Mouse (Mus musculus): ENCODE measurements around the gene Casp3. TPM values are rescaled to one million over a fixed set of nuclear protein-coding genes. Genes with fewer than 3 reads are reported as not detected.

Casp3 gene
- polyA plus RNA-seq, 1 experiment from 2014 or later, result 139 TPM

DNA sequence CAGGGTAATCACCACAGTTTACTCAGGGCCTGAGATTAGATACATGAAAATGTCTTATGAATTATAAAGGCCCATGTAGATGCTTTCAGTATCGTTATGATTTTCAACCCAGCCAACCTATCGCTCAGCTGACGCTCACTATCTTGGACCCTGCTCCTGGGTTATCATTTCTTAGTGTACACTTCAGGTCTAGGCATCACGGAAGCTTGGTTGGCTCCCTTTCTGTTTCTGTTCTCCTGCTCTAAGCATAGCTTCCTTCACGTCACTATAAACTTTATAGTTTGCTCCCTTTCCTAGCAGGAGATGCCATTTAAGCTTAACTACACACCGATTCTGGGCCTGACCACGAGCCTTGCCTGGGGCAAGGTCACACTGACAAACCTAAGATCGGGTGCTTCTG lies 5.5 kb upstream of the Casp3 start:
- 87% methylated on average over 8 of the region's 8 CpGs for WGBS
- no peak for ATAC-seq (ENCODE audit: insufficient number of reproducible peaks, insufficient read depth, low FRiP score, low TSS enrichment)
- peaks cover 10% of the 10 kb centered on the region; the same call in 1 of the 2 replicates for H3K4me1 ChIP-seq
- H3K27me3 ChIP-seq, result no peaks in the 10 kb centered on the region
- no peak overlapping the region for H3K4me2 ChIP-seq (replicated peaks)
- no peaks in the 10 kb centered on the region for H3K9me3 ChIP-seq
- H3K27ac ChIP-seq, result no peak overlapping the region
- no peak overlapping the region for H3K9ac ChIP-seq
- H3K36me3 ChIP-seq, result 0 out of 2 replicates have a peak, but pooled peaks cover 7% of the 10 kb centered on the region
- no peak overlapping the region for H3K4me3 ChIP-seq

GRCm38 (mm10) chr8:46612913-46613312 lies 4.2 kb upstream of the Casp3 start:
- 0 out of 2 replicates have a peak, but pooled peaks cover 3% of the 10 kb centered on the region for H3K36me3 ChIP-seq
- peak overlapping the region; percentile 78; the same call in 1 of the 2 replicates for H3K27ac ChIP-seq
- no peak overlapping the region for H3K4me3 ChIP-seq
- 0 out of 2 replicates have a peak, but pooled peaks have one; percentile 25 for ATAC-seq (ENCODE audit: insufficient number of reproducible peaks, insufficient read depth, low FRiP score, low TSS enrichment)
- 32% methylated on average over 4 of the region's 4 CpGs for WGBS
- no peaks in the 10 kb centered on the region for H3K9me3 ChIP-seq
- H3K4me2 ChIP-seq (replicated peaks), result 0 out of 2 replicates have a peak overlapping the region, but pooled peaks have one; percentile 9
- peaks cover 10% of the 10 kb centered on the region; the same call in 1 of the 2 replicates for H3K4me1 ChIP-seq
- H3K27me3 ChIP-seq, result no peaks in the 10 kb centered on the region
- H3K9ac ChIP-seq, result no peak overlapping the region

GRCm38 (mm10) chr8:46613377-46613776 lies 3.7 kb upstream of the Casp3 start:
- Histone ChIP-seq H3K9ac (no peak overlapping the region), H3K4me3 (no peak overlapping the region), H3K4me2 (replicated peaks) (0 out of 2 replicates have a peak overlapping the region, but pooled peaks have one; percentile 9), H3K4me1 (peaks cover 10% of the 10 kb centered on the region; the same call in 1 of the 2 replicates), H3K36me3 (0 out of 2 replicates have a peak, but pooled peaks cover 3% of the 10 kb centered on the region), H3K27ac (peak overlapping the region; percentile 78), H3K27me3 (no peaks in the 10 kb centered on the region), H3K9me3 (no peaks in the 10 kb centered on the region)
- WGBS, result 9% methylated on average over 4 of the region's 4 CpGs
- 0 out of 2 replicates have a peak, but pooled peaks have one; percentile 22 for ATAC-seq (ENCODE audit: insufficient number of reproducible peaks, insufficient read depth, low FRiP score, low TSS enrichment)

GRCm38 (mm10) chr8:46615936-46616335 lies 1.2 kb upstream of the Casp3 start:
- ATAC-seq (ENCODE audit: insufficient number of reproducible peaks, insufficient read depth, low FRiP score, low TSS enrichment), result no peak
- Histone ChIP-seq H3K4me1 (peaks cover 21% of the 10 kb centered on the region), H3K9me3 (no peaks in the 10 kb centered on the region), H3K27ac (no peak overlapping the region), H3K9ac (no peak overlapping the region), H3K27me3 (no peaks in the 10 kb centered on the region), H3K4me3 (no peak overlapping the region), H3K4me2 (replicated peaks) (peak overlapping the region; percentile 39; the same call in 1 of the 2 replicates), H3K36me3 (no peaks in the 10 kb centered on the region)
- 81% methylated on average over 8 of the region's 8 CpGs for WGBS

- H3K27ac ChIP-seq, result peak overlapping the region; percentile 94
- H3K9ac ChIP-seq, result peak overlapping the region; percentile 94
- peak; percentile 59 for ATAC-seq (ENCODE audit: insufficient number of reproducible peaks, insufficient read depth, low FRiP score, low TSS enrichment)
- H3K4me2 ChIP-seq (replicated peaks), result peak overlapping the region; percentile 93
- H3K9me3 ChIP-seq, result no peaks in the 10 kb centered on the region
- peak overlapping the region; percentile 85 for H3K4me3 ChIP-seq
- under 1% methylated on average over 38 of the region's 38 CpGs for WGBS
- no peaks in the 10 kb centered on the region for H3K36me3 ChIP-seq
- no peaks in the 10 kb centered on the region for H3K27me3 ChIP-seq
- H3K4me1 ChIP-seq, result peaks cover 19% of the 10 kb centered on the region
Observed at GRCm38 (mm10) chr8:46617690-46618620, 864 bp downstream of the Casp3 start.

- H3K4me2 ChIP-seq (replicated peaks), result peak overlapping the region; percentile 93
- H3K9ac ChIP-seq, result peak overlapping the region; percentile 94
- peaks cover 12% of the 10 kb centered on the region for H3K4me1 ChIP-seq
- ATAC-seq (ENCODE audit: insufficient number of reproducible peaks, insufficient read depth, low FRiP score, low TSS enrichment), result no peak
- no peaks in the 10 kb centered on the region for H3K36me3 ChIP-seq
- peak overlapping the region; percentile 85 for H3K4me3 ChIP-seq
- 4% methylated on average over 10 of the region's 10 CpGs for WGBS
- no peaks in the 10 kb centered on the region for H3K9me3 ChIP-seq
- no peak overlapping the region for H3K27ac ChIP-seq
- H3K27me3 ChIP-seq, result no peaks in the 10 kb centered on the region
Observed at GRCm38 (mm10) chr8:46618639-46619320, 1.7 kb downstream of the Casp3 start.

DNA sequence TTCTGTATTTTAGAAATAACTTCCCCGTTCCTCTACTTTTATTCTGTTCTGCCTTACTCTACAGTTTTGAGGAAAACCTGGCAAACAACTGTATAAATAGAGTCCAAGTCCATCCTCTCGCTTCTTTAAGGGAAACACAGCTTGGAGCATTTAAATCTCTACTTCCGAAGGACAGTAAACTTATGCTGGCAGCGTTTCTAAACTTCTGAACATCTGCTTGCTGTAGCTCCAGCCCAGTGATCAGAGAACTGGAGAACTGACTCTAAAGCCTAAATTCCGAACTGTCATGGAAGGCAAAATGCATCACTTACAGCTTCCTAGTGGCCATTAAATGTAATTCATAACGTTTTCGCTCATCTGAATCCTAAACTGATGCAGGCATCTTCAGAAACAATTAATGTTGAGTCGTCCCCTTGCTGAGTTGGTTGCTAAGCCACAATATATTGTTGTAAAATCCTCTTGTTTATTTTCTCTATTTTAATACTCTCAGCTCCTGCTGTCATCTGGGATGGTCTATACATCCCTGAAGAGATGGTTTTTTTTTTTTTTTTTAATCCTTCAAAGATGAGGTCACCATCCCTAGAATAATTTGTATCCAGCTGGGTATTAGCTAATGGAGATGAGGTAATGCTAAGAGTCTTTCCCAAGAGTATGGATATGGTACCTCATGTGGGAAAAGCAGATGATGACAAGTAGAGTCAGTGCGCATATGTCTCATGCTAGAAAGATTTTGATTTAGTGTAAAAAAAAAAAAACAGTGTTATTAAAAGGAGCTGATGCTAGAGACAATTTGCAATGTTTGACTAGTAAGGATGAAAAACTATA lies 5.6 kb downstream of the Casp3 start:
- Histone ChIP-seq H3K4me1 (peaks cover 17% of the 10 kb centered on the region), H3K36me3 (no peaks in the 10 kb centered on the region), H3K4me3 (no peak overlapping the region), H3K27me3 (no peaks in the 10 kb centered on the region), H3K9ac (no peak overlapping the region), H3K9me3 (no peaks in the 10 kb centered on the region), H3K27ac (no peak overlapping the region), H3K4me2 (replicated peaks) (no peak overlapping the region)
- WGBS, result 74% methylated on average over 9 of the region's 9 CpGs
- ATAC-seq (ENCODE audit: insufficient number of reproducible peaks, insufficient read depth, low FRiP score, low TSS enrichment), result no peak

- Histone ChIP-seq H3K9me3 (no peaks in the 10 kb centered on the region), H3K27me3 (no peaks in the 10 kb centered on the region), H3K27ac (no peak overlapping the region), H3K9ac (no peak overlapping the region), H3K36me3 (peaks cover 4% of the 10 kb centered on the region; the same call in 1 of the 2 replicates), H3K4me2 (replicated peaks) (no peak overlapping the region), H3K4me1 (peaks cover 6% of the 10 kb centered on the region; the same call in 1 of the 2 replicates), H3K4me3 (no peak overlapping the region)
- no peak for ATAC-seq (ENCODE audit: insufficient number of reproducible peaks, insufficient read depth, low FRiP score, low TSS enrichment)
- 50% methylated on average over 1 of the region's 1 CpGs for WGBS
Observed at GRCm38 (mm10) chr8:46625166-46625565, 8.1 kb downstream of the Casp3 start.

- H3K4me2 ChIP-seq (replicated peaks), result no peak overlapping the region
- no peaks in the 10 kb centered on the region for H3K27me3 ChIP-seq
- no peak overlapping the region for H3K4me3 ChIP-seq
- 95% methylated on average over 5 of the region's 5 CpGs for WGBS
- H3K4me1 ChIP-seq, result peaks cover 6% of the 10 kb centered on the region; the same call in 1 of the 2 replicates
- H3K9ac ChIP-seq, result no peak overlapping the region
- no peaks in the 10 kb centered on the region for H3K9me3 ChIP-seq
- H3K36me3 ChIP-seq, result peaks cover 10% of the 10 kb centered on the region; the same call in 1 of the 2 replicates
- H3K27ac ChIP-seq, result no peak overlapping the region
- no peak for ATAC-seq (ENCODE audit: insufficient number of reproducible peaks, insufficient read depth, low FRiP score, low TSS enrichment)
Observed at GRCm38 (mm10) chr8:46626642-46627041, 9.6 kb downstream of the Casp3 start.

DNA sequence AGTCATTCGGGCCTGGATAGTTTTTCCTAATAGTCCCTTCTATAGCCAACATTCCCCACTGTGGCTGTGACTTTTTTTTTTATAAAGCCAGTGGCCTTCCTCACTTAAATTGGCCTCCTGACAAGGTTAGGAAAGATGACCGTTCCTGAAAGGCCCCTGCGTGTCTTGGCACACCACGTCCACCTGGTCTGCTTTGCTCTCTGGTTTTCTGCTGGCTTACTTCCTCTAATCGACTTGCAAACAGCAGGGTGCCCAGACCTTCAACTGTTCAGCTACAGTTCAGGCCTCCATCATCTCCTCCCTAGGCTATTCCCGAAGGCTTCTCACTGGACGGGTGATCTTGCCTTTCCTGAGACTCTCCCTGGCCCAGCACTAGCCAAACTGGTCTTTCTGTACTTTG lies 10.8 kb downstream of the Casp3 start:
- Histone ChIP-seq H3K4me1 (peaks cover 6% of the 10 kb centered on the region; the same call in 1 of the 2 replicates), H3K27me3 (no peaks in the 10 kb centered on the region), H3K9me3 (no peaks in the 10 kb centered on the region), H3K4me3 (no peak overlapping the region), H3K27ac (no peak overlapping the region), H3K9ac (no peak overlapping the region), H3K4me2 (replicated peaks) (no peak overlapping the region), H3K36me3 (peaks cover 16% of the 10 kb centered on the region)
- ATAC-seq (ENCODE audit: insufficient number of reproducible peaks, insufficient read depth, low FRiP score, low TSS enrichment), result no peak
- WGBS, result 65% methylated on average over 7 of the region's 7 CpGs

DNA sequence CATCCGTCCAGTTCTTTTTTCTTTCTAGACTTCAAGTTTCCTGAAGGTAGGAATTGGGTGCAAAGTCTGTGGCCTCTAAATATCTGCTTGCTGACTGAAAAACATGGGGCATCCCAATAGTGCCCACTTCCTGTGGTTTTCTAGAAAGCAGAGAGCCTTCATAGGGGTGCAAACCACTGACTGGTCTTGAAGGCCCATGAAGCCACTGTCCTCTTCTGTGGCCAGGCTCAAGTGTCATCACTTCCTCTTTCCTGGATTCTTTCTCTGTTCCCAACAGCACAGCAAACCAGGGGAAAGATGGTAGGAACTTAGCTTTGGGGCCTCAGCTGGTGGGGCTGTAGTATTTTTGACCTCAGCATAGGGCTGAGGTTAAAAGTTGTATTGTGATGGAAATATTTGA lies 11.6 kb downstream of the Casp3 start:
- Histone ChIP-seq H3K27ac (no peak overlapping the region), H3K4me2 (replicated peaks) (no peak overlapping the region), H3K9ac (no peak overlapping the region), H3K27me3 (no peaks in the 10 kb centered on the region), H3K4me1 (peaks cover 6% of the 10 kb centered on the region; the same call in 1 of the 2 replicates), H3K9me3 (no peaks in the 10 kb centered on the region), H3K4me3 (no peak overlapping the region), H3K36me3 (peaks cover 23% of the 10 kb centered on the region)
- ATAC-seq (ENCODE audit: insufficient number of reproducible peaks, insufficient read depth, low FRiP score, low TSS enrichment), result no peak
- WGBS, result 90% methylated on average over 1 of the region's 1 CpGs
